Mouse (Mus musculus): ENCODE data around the gene Smbd1.

DNA sequence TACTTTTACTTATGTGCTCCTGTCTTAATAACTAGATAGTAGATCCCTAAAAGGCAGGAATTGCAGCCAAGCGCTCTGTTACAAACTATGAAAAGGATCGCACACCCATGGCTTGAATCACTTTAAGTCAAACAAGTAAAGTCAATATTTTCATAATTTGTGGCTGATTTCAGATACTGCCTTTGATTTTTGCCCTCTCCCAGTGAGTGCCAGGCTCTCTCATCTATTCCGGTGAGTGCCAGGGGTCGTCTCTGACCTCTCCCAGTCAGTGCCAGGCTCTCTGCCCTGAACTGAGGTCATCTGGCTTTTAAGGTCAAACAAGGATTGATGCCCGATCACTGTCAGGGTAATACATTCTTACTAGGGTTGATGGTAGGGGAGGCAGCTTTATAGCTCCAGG, 8.2 kb upstream of the Smbd1 start:
- TF ChIP-seq CTCF (IDR thresholded peaks at IDR 0.05; ENCODE audit: extremely low read depth, insufficient read depth, low read length): no peak
- TF ChIP-seq POLR2A (IDR thresholded peaks at IDR 0.05; ENCODE audit: extremely low read depth, insufficient read depth, low read length): no peak
